Mouse (Mus musculus): Measurements from ENCODE around the gene Xylt1.

DNA sequence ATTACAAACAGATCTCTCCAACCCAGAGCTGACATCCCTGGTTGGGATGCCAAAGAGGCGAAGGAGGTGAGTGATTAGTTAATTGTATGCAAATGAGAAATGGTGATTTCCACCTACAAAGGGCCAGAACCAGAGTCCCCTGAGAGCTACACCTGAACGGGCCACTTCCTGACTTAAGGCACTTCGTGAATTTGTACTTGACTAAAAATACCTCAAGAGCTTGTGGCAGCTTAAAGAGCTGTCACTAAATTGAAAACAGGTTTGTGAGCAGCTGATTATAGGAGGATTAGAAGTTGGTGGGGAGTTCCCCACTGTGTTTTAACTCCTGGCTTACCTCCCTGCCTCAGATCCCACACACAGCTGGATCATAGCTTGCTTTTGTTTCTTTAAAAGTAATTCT, 64.7 kb downstream of the Xylt1 start:
- TF ChIP-seq CTCF (IDR thresholded peaks at IDR 0.05; ENCODE audit: control insufficient read depth, insufficient read depth, low read length), result no peak
- no peak for TF ChIP-seq POLR2A (IDR thresholded peaks at IDR 0.05; ENCODE audit: borderline replicate concordance, control insufficient read depth, low read depth, low read length)
